In genomic region chr14:119008031-119008590, GRCm38 (mm10) we compare ENCODE assay signal across 8 mouse cellular contexts.
DNase-seq lines count a peak whose midpoint lies in the region; ATAC-seq lines count a peak whose summit lies in the region.

No protein-coding gene starts in this region.

- peaks cover 4% of the 10 kb centered on the region; the same call in 1 of the 2 replicates for H3K4me1 ChIP-seq in lung, embryonic 15.5 days
- peaks cover 4% of the 10 kb centered on the region; the same call in 1 of the 2 replicates for H3K4me1 ChIP-seq in forebrain, embryonic 11.5 days (replicated peaks; ENCODE audit: control insufficient read depth, insufficient read depth, low read length)
- H3K4me1 ChIP-seq in limb, embryonic 13.5 days: peaks cover 12% of the 10 kb centered on the region

- peak overlapping the region; percentile 41; the same call in 1 of the 2 replicates for H3K27ac ChIP-seq in lung, embryonic 15.5 days
- H3K27ac ChIP-seq in forebrain, embryonic 11.5 days (ENCODE audit: low read depth, low read length): no peak overlapping the region
- no peak overlapping the region for H3K27ac ChIP-seq in limb, embryonic 13.5 days

- 53% methylated on average over 7 of the region's 7 CpGs for WGBS in lung, embryonic 15.5 days
- WGBS in forebrain, embryonic 11.5 days: 45% methylated on average over 7 of the region's 7 CpGs
- 58% methylated on average over 7 of the region's 7 CpGs for WGBS in limb, embryonic 13.5 days

- ATAC-seq in lung, embryonic 15.5 days (ENCODE audit: borderline replicate concordance, extremely low read depth, low FRiP score, low TSS enrichment): no peak
- ATAC-seq in forebrain, embryonic 11.5 days (replicated peaks; ENCODE audit: low FRiP score): no peak
- ATAC-seq in limb, embryonic 13.5 days (ENCODE audit: low FRiP score, low read depth): no peak

- H3K9me3 ChIP-seq in lung, embryonic 15.5 days: no peaks in the 10 kb centered on the region
- no peaks in the 10 kb centered on the region for H3K9me3 ChIP-seq in forebrain, embryonic 11.5 days (ENCODE audit: control insufficient read depth, low read length)
- no peaks in the 10 kb centered on the region for H3K9me3 ChIP-seq in limb, embryonic 13.5 days

- H3K9ac ChIP-seq in lung, embryonic 15.5 days: no peak overlapping the region
- peak overlapping the region; percentile 44 for H3K9ac ChIP-seq in forebrain, embryonic 11.5 days (ENCODE audit: low read length)
- H3K9ac ChIP-seq in limb, embryonic 13.5 days: no peak overlapping the region; the same call in 1 of the 2 replicates

- H3K36me3 ChIP-seq in lung, embryonic 15.5 days: peaks cover 16% of the 10 kb centered on the region
- H3K36me3 ChIP-seq in forebrain, embryonic 11.5 days (ENCODE audit: control insufficient read depth, insufficient read depth, low read length): peaks cover 4% of the 10 kb centered on the region; the same call in 1 of the 2 replicates
- H3K36me3 ChIP-seq in limb, embryonic 13.5 days: peaks cover 21% of the 10 kb centered on the region

- DNase-seq in lung, adult 18-20 months: no peak
- DNase-seq in forebrain, embryonic 11.5 days (ENCODE audit: low spot score): no peak
- peak; percentile 21 for DNase-seq in retina, postnatal 1 day
- no peak for DNase-seq in layer of hippocampus, adult 8-10 months (ENCODE audit: low spot score in 2 of 2)
- DNase-seq in cerebellum, postnatal 4 days (ENCODE audit: low spot score in 2 of 2): no peak
- DNase-seq in adrenal gland, adult 8-10 months: no peak

- H3K4me2 ChIP-seq in lung, embryonic 15.5 days: peak overlapping the region; percentile 72
- peak overlapping the region; percentile 80 for H3K4me2 ChIP-seq in forebrain, embryonic 11.5 days (ENCODE audit: low read depth, low read length, severe bottlenecking)
- H3K4me2 ChIP-seq in limb, embryonic 13.5 days (replicated peaks): peak overlapping the region; percentile 88

- H3K4me3 ChIP-seq in lung, embryonic 15.5 days: peak overlapping the region; percentile 45
- H3K4me3 ChIP-seq in forebrain, embryonic 11.5 days (ENCODE audit: low read depth, low read length): peak overlapping the region; percentile 43
- H3K4me3 ChIP-seq in limb, embryonic 13.5 days: peak overlapping the region; percentile 49

- no peaks in the 10 kb centered on the region for H3K27me3 ChIP-seq in lung, embryonic 15.5 days
- no peaks in the 10 kb centered on the region for H3K27me3 ChIP-seq in forebrain, embryonic 11.5 days (ENCODE audit: control insufficient read depth, insufficient read depth, low read length)
- no peaks in the 10 kb centered on the region for H3K27me3 ChIP-seq in limb, embryonic 13.5 days
